Mouse (Mus musculus): ENCODE data around the gene Atp2a1.

DNA sequence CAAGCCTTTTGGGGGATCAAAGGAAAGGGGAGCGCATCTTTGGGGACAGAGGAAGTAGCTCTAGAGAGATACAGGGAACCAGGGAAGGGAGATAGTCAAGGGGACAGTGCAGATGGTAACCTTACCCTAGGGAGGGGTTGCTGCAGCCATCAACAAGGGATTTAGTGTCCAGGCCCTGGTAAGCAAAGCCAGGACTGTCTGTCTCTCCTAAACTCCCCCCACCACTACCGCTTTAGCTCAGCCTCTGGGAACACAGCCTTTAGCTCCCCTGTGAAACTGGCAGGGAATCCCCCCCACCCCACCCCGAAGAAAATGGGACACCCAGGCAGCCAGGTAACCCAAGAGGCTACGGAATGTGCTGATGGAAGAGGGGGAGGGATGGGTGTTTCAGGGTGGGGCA, 639 bp upstream of the Atp2a1 start:
- TF ChIP-seq CTCF (IDR thresholded peaks at IDR 0.05; ENCODE audit: extremely low read depth, insufficient read depth, insufficient read length, insufficient replicate concordance) (no peak), POLR2A (IDR thresholded peaks at IDR 0.05; ENCODE audit: low read depth, low read length) (no peak)
